Mouse (Mus musculus): ENCODE data around the gene Wscd2. TPM values are rescaled to one million over a fixed set of nuclear protein-coding genes. Genes with fewer than 3 reads are reported as not detected.

Wscd2 gene
- polyA plus RNA-seq, 1 experiment from 2014 or later, result 5.6 TPM

- Histone ChIP-seq H3K36me3 (no peaks in the 10 kb centered on the region), H3K4me3 (no peak overlapping the region), H3K27me3 (peaks cover 41% of the 10 kb centered on the region), H3K27ac (no peak overlapping the region), H3K9ac (no peak overlapping the region), H3K4me1 (peaks cover 17% of the 10 kb centered on the region; the same call in 1 of the 2 replicates), H3K4me2 (no peak overlapping the region), H3K9me3 (no peaks in the 10 kb centered on the region)
- WGBS, result 41% methylated on average over 8 of the region's 8 CpGs
- ATAC-seq (ENCODE audit: borderline replicate concordance, extremely low read depth, low FRiP score, low TSS enrichment), result no peak
Measured at GRCm38 (mm10) chr5:113487879-113488278, 2.3 kb upstream of the Wscd2 start.

- H3K4me3 ChIP-seq, result no peak overlapping the region
- 86% methylated on average over 9 of the region's 9 CpGs for WGBS
- peaks cover 47% of the 10 kb centered on the region for H3K27me3 ChIP-seq
Measured at GRCm38 (mm10) chr5:113489617-113490016, 516 bp upstream of the Wscd2 start.

DNA sequence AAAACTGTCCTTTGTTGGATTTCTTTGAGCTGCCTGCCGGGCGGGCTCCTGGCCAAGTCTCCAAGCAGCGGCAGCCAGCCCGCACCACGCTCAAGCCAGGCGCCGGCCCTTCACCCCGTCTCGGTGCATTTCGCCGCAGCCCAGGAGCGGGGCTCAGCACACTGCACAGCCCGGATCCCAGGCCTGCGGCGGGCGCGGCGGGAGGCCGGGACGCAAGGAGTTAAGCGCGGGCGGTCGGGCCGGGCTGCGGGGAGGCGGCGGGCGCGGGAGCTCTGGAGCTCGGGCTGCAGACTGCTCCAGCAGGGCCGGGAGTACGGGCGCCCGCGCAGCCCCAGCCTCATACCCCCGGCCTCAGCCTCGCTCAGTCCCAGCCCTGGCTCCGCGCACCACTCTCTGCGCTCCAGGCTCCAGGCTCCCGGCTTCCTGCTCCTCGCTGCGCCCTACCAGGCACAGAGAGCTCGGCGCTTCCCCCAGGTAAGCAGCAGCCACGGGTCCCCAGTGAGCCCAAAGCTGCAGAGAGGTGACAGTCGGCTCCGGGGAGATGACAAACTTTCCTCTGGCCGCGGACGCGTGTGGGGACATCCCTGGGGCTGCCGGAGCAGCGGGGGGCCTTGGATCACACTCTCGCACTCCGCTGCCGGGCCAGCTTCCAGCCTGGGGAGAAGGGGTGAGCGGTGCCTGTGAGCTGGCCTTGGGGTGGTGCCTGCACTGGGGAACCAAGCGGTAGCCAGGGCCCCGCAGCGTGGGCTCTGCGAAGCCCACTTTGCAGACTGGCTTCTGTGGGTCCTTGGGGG is 531 bp downstream of the Wscd2 start:
- peak overlapping the region; percentile 53 for H3K27ac ChIP-seq

More at GRCm38 (mm10) chr5:113489617-113490016, 516 bp upstream of the Wscd2 start:
- Histone ChIP-seq H3K36me3 (no peaks in the 10 kb centered on the region), H3K4me2 (no peak overlapping the region), H3K27ac (no peak overlapping the region), H3K4me1 (peaks cover 17% of the 10 kb centered on the region; the same call in 1 of the 2 replicates), H3K9me3 (no peaks in the 10 kb centered on the region), H3K9ac (no peak overlapping the region)
- no peak for ATAC-seq (ENCODE audit: borderline replicate concordance, extremely low read depth, low FRiP score, low TSS enrichment)

DNA sequence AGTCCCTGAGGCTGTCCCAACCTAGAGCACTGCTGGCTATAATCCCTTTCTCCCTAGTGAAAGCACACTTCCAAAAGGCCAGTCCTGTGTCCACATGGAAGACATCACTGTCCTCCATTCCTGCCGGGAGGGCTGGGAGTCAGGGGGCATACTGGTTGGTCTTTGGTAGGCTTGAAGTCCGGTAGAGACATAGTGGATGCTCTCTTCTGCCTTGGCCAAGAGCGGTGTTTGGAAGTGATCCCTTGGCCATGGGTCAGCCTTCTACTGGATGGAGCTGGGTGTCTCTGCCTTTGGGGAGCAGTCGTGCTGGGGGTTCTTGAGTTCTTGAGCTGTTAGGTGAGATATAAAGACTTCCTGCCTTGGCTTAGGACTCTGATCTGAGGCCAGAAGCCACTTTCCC is 1.4 kb downstream of the Wscd2 start:
- H3K27ac ChIP-seq, result no peak overlapping the region
- peak overlapping the region; percentile 61; the same call in 1 of the 2 replicates for H3K9ac ChIP-seq
- no peaks in the 10 kb centered on the region for H3K36me3 ChIP-seq
- peak overlapping the region; percentile 88 for H3K4me2 ChIP-seq
- WGBS, result 73% methylated on average over 4 of the region's 4 CpGs
- H3K4me1 ChIP-seq, result peaks cover 17% of the 10 kb centered on the region; the same call in 1 of the 2 replicates
- H3K9me3 ChIP-seq, result no peaks in the 10 kb centered on the region
- peaks cover 47% of the 10 kb centered on the region for H3K27me3 ChIP-seq
- H3K4me3 ChIP-seq, result peak overlapping the region; percentile 55
- ATAC-seq (ENCODE audit: borderline replicate concordance, extremely low read depth, low FRiP score, low TSS enrichment), result no peak

More for the DNA sequence above, 531 bp downstream of the Wscd2 start:
- Histone ChIP-seq H3K4me3 (peak overlapping the region; percentile 55), H3K9me3 (no peaks in the 10 kb centered on the region), H3K27me3 (peaks cover 47% of the 10 kb centered on the region), H3K36me3 (no peaks in the 10 kb centered on the region), H3K4me1 (peaks cover 17% of the 10 kb centered on the region; the same call in 1 of the 2 replicates), H3K4me2 (peak overlapping the region; percentile 88), H3K9ac (peak overlapping the region; percentile 61)
- ATAC-seq (ENCODE audit: borderline replicate concordance, extremely low read depth, low FRiP score, low TSS enrichment), result peak; percentile 77; the same call in 1 of the 2 replicates
- WGBS, result 1% methylated on average over 47 of the region's 63 CpGs

GRCm38 (mm10) chr5:113491988-113492387 is 1.9 kb downstream of the Wscd2 start:
- WGBS, result 80% methylated on average over 3 of the region's 3 CpGs
- H3K9ac ChIP-seq, result no peak overlapping the region
- no peak for ATAC-seq (ENCODE audit: borderline replicate concordance, extremely low read depth, low FRiP score, low TSS enrichment)
- H3K27me3 ChIP-seq, result peaks cover 47% of the 10 kb centered on the region
- peak overlapping the region; percentile 88 for H3K4me2 ChIP-seq
- H3K9me3 ChIP-seq, result no peaks in the 10 kb centered on the region
- peaks cover 17% of the 10 kb centered on the region; the same call in 1 of the 2 replicates for H3K4me1 ChIP-seq
- no peak overlapping the region for H3K27ac ChIP-seq
- no peaks in the 10 kb centered on the region for H3K36me3 ChIP-seq
- H3K4me3 ChIP-seq, result peak overlapping the region; percentile 55; the same call in 1 of the 2 replicates

DNA sequence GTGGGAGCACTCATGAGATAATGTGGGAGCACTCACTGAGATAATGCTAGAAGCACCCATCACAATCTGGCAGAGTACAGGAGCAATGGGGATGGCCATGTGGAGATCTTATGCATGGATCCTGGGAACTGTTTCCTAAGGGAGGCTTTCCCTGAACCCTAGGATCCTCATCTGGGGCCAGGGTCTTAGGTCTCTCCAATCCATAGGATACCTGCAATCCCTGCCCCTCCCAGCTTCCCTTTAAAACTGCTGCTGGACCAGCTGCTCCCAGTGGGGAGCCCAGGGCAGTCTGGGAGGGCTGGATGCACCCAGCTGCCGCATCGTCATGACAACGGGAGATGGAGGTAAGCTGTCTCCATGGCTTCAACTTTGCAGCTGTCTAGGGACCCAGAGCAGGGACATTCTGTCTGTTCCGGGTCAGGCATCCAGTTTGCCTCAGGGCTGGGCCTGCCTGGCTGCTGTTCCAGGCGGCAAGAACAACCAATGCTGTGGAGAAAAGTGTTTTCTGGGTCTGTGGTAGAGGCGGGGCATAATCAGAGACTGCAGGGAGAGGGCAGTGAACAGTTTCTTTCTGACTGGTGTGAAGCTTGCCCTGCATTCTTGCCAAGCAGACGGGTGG is 2.4 kb downstream of the Wscd2 start:
- Histone ChIP-seq H3K36me3 (no peaks in the 10 kb centered on the region), H3K27ac (no peak overlapping the region), H3K4me2 (peak overlapping the region; percentile 30), H3K9ac (no peak overlapping the region), H3K9me3 (no peaks in the 10 kb centered on the region), H3K4me3 (no peak overlapping the region), H3K4me1 (peaks cover 16% of the 10 kb centered on the region; the same call in 1 of the 2 replicates), H3K27me3 (peaks cover 47% of the 10 kb centered on the region)
- WGBS, result 21% methylated on average over 7 of the region's 7 CpGs
- ATAC-seq (ENCODE audit: borderline replicate concordance, extremely low read depth, low FRiP score, low TSS enrichment), result no peak

DNA sequence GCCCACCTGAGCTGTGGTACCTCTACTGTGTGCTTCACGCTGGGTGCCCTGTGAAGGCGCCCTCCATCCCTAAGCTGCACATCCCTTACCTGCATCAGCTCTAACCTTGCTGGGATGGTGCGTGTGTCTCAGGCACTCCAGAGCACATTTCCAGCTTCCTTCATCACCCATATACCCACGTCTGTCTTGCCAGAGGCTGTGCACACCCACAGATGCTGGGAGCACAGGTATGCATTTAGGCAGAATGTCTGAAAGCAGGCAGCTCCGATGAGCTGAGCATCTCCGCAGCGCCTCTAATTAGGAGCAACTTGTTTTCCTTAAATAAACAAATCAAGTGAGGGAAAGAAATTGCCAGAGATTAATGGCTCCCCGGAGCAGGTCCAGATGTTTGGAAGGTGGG is 3.9 kb downstream of the Wscd2 start:
- no peak for ATAC-seq (ENCODE audit: borderline replicate concordance, extremely low read depth, low FRiP score, low TSS enrichment)
- Histone ChIP-seq H3K4me3 (no peak overlapping the region), H3K9me3 (no peaks in the 10 kb centered on the region), H3K27ac (no peak overlapping the region), H3K4me1 (peaks cover 10% of the 10 kb centered on the region; the same call in 1 of the 2 replicates), H3K4me2 (no peak overlapping the region), H3K27me3 (peaks cover 44% of the 10 kb centered on the region), H3K9ac (no peak overlapping the region), H3K36me3 (no peaks in the 10 kb centered on the region)
- 47% methylated on average over 8 of the region's 8 CpGs for WGBS

DNA sequence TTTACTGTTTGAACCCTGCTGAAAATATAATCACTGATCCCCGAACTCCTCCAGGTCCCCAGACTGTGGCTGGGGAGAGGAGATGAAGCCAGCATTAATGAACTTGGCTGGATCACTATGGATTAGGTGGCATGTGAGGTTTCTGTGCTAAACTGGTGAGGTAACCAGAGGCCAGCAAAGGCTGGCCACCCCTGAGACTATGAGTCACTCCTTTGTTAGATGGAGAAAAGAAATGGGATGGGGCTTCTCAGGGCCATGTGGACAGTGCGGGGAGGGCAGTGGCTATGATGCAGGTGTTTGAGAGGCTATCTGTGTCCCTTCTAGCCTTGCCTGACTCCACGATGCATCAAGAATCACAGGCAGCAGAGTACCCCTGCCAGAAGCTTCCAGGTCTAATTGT is 6.8 kb downstream of the Wscd2 start:
- Histone ChIP-seq H3K9ac (no peak overlapping the region), H3K4me3 (no peak overlapping the region), H3K9me3 (no peaks in the 10 kb centered on the region), H3K4me1 (no peaks in the 10 kb centered on the region), H3K4me2 (no peak overlapping the region), H3K27ac (no peak overlapping the region), H3K36me3 (no peaks in the 10 kb centered on the region), H3K27me3 (peaks cover 15% of the 10 kb centered on the region)
- no peak for ATAC-seq (ENCODE audit: borderline replicate concordance, extremely low read depth, low FRiP score, low TSS enrichment)
- WGBS, result 58% methylated on average over 3 of the region's 3 CpGs

DNA sequence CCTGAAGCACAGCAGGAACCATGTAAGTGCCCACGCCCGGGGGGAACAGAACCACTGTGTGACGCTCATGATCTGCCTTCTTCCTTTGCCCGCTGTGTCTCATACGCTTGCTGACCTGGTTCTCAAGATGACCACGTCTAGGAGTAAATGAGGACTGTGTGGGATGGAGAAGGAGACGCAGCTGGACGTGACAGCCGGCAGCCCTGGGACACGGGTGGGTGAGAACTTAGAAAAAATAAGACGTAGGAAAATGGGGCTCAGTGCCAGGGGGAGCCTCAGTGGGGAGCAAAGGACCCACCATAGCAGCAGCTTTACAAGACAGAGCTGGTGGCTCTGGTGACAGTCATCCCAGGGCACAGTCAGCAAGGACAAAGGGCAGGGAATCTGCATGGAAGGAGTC is 9.3 kb downstream of the Wscd2 start:
- 80% methylated on average over 11 of the region's 11 CpGs for WGBS
- H3K36me3 ChIP-seq, result no peaks in the 10 kb centered on the region
- ATAC-seq (ENCODE audit: borderline replicate concordance, extremely low read depth, low FRiP score, low TSS enrichment), result no peak
- H3K4me1 ChIP-seq, result no peaks in the 10 kb centered on the region
- H3K4me3 ChIP-seq, result no peak overlapping the region
- no peak overlapping the region for H3K4me2 ChIP-seq
- no peaks in the 10 kb centered on the region for H3K9me3 ChIP-seq
- no peak overlapping the region for H3K27ac ChIP-seq
- no peaks in the 10 kb centered on the region for H3K27me3 ChIP-seq
- no peak overlapping the region for H3K9ac ChIP-seq

DNA sequence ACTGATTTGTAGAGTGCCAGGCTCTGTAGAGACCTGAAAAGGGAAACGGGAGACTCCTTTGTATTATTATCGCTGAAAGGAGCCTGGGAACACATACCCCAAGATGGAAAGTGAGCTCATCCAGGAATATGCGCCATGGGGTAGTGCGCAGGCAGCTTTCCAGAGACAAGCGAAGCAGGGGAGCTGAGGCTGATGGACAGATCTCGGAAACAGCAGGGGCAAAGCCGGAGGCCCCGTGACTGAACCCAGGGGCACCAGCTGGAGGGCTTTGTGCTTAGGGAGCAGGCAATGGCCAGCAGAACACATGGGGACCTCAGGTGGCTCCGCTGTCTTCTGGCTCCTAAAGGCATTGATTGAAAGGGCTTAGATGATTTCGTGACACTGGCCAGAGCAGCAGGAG is 13.1 kb downstream of the Wscd2 start:
- ATAC-seq (ENCODE audit: borderline replicate concordance, extremely low read depth, low FRiP score, low TSS enrichment), result no peak
- Histone ChIP-seq H3K9ac (no peak overlapping the region), H3K36me3 (no peaks in the 10 kb centered on the region), H3K27ac (no peak overlapping the region), H3K4me1 (0 out of 2 replicates have a peak, but pooled peaks cover 5% of the 10 kb centered on the region), H3K9me3 (no peaks in the 10 kb centered on the region), H3K27me3 (no peaks in the 10 kb centered on the region), H3K4me3 (no peak overlapping the region), H3K4me2 (0 out of 2 replicates have a peak overlapping the region, but pooled peaks have one; percentile 1)
- WGBS, result 21% methylated on average over 10 of the region's 10 CpGs

DNA sequence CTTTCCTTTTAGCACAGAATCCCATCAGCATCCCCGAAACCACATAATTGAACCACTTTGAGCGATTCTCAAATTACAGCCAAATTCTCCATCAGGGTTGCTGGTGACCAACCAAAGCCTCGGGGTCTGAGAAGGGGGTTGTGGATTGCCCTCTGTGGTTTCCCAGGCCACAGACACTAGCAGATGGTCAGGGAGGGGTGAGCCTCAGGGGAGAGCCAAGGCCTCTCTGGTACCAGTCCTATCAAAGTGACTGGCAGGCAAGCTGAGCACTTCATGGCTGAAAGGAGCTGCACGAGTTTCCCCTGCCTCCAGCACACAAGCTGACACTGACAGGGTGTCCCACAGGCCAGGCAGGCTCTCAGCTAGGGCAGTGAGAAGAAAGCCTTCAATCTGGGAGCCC is 14.5 kb downstream of the Wscd2 start:
- H3K36me3 ChIP-seq, result no peaks in the 10 kb centered on the region
- H3K4me2 ChIP-seq, result no peak overlapping the region
- 0 out of 2 replicates have a peak, but pooled peaks cover 5% of the 10 kb centered on the region for H3K4me1 ChIP-seq
- H3K4me3 ChIP-seq, result no peak overlapping the region
- H3K9ac ChIP-seq, result no peak overlapping the region
- no peak overlapping the region for H3K27ac ChIP-seq
- 30% methylated on average over 4 of the region's 4 CpGs for whole genome bisulfite sequencing
- no peaks in the 10 kb centered on the region for H3K27me3 ChIP-seq
- no peaks in the 10 kb centered on the region for H3K9me3 ChIP-seq
- ATAC-seq (ENCODE audit: borderline replicate concordance, extremely low read depth, low FRiP score, low TSS enrichment), result no peak

GRCm38 (mm10) chr5:113506065-113506464 is 15.9 kb downstream of the Wscd2 start:
- no peak overlapping the region for H3K4me2 ChIP-seq
- H3K27ac ChIP-seq, result no peak overlapping the region
- no peaks in the 10 kb centered on the region for H3K9me3 ChIP-seq
- no peak for ATAC-seq (ENCODE audit: borderline replicate concordance, extremely low read depth, low FRiP score, low TSS enrichment)
- no peaks in the 10 kb centered on the region for H3K27me3 ChIP-seq
- no peak overlapping the region for H3K4me3 ChIP-seq
- WGBS, result 53% methylated on average over 6 of the region's 6 CpGs
- no peaks in the 10 kb centered on the region for H3K36me3 ChIP-seq
- 0 out of 2 replicates have a peak, but pooled peaks cover 5% of the 10 kb centered on the region for H3K4me1 ChIP-seq
- no peak overlapping the region for H3K9ac ChIP-seq

All from lung, embryonic 15.5 days (tissue).